Mouse (Mus musculus) lung, postnatal 0 days (tissue): ENCODE data around the gene Ankrd34c. TPM values are rescaled to one million over a fixed set of nuclear protein-coding genes. Genes with fewer than 3 reads are reported as not detected.

Experiments
- ATAC-seq: fragments of 200-750 bp; cut with Nextera tagmentation; 2 replicates; pipeline ENCODE4 v1.8.0; 2017; ENCODE audit warnings: moderate library complexity
- DNase-seq: peaks from one replicate; pipeline ENCODE4 v3.0.0-alpha.2; 2016; ENCODE audit warnings: low spot score
- H3K27ac ChIP-seq: fragments of 300-500 bp; sonication (generic); 2 replicates; pipeline ENCODE4 v1.5.1; 2014; ENCODE audit warnings: antibody characterized with exemption, mild to moderate bottlenecking, low read length, mixed read lengths
- H3K27me3 ChIP-seq: fragments of 300-500 bp; sonication (generic); replicated peaks from 2 replicates; pipeline ENCODE4 v1.6.1; 2014; ENCODE audit warnings: low read length, mixed read lengths; ENCODE audit not compliant: insufficient read depth
- H3K36me3 ChIP-seq: fragments of 300-500 bp; sonication (generic); 2 replicates; pipeline ENCODE4 v1.6.1; 2014; ENCODE audit warnings: low read length, mixed read lengths; ENCODE audit not compliant: insufficient read depth
- H3K4me1 ChIP-seq: fragments of 300-500 bp; sonication (generic); 2 replicates; pipeline ENCODE4 v1.6.1; 2014; ENCODE audit warnings: antibody characterized with exemption, low read depth, low read length, mixed read lengths; ENCODE audit not compliant: insufficient read depth
- H3K4me2 ChIP-seq: fragments of 300-500 bp; sonication (generic); replicated peaks from 2 replicates; pipeline ENCODE4 v1.6.1; 2014; ENCODE audit warnings: low read depth, mild to moderate bottlenecking, low read length, moderate library complexity, mixed read lengths
- H3K4me3 ChIP-seq: fragments of 300-500 bp; sonication (generic); 2 replicates; pipeline ENCODE4 v1.5.1; 2014; ENCODE audit warnings: low read depth, low read length
- H3K9ac ChIP-seq: fragments of 300-500 bp; sonication (generic); replicated peaks from 2 replicates; pipeline ENCODE4 v1.6.1; 2014; ENCODE audit warnings: low read depth, mild to moderate bottlenecking
- H3K9me3 ChIP-seq: fragments of 300-500 bp; sonication (generic); 2 replicates; pipeline ENCODE4 v1.6.1; 2016; ENCODE audit warnings: low read length, mixed read lengths
- CTCF ChIP-seq: IDR thresholded peaks from 2 replicates; pipeline ENCODE4 v1.5.1; 2016; ENCODE audit warnings: antibody characterized with exemption, mild to moderate bottlenecking
- EP300 ChIP-seq: IDR thresholded peaks from 2 replicates; pipeline ENCODE4 v1.6.1; 2016; ENCODE audit warnings: antibody characterized with exemption, mild to moderate bottlenecking, control low read depth
- WGBS: fragments of 180-500 bp; shearing (Covaris S2); extraction: QIAGEN DNeasy Blood & Tissue Kit; methylation state at CpG from one replicate; pipeline ENCODE4 v1.1.7; 2014; 5-methylcytosine and 5-hydroxymethylcytosine counted together
- polyA plus RNA-seq: library from polyadenylated mRNA; unstranded; fragments of >200 nt; fragmentation: Nextera tagmentation; extraction: Ambion mirVana; gene quantifications from 2 replicates; pipeline ENCODE4 v1.2.1, GENCODE M21; 2015

Ankrd34c gene
- polyA plus RNA-seq, result not detected in 2 replicates

DNA sequence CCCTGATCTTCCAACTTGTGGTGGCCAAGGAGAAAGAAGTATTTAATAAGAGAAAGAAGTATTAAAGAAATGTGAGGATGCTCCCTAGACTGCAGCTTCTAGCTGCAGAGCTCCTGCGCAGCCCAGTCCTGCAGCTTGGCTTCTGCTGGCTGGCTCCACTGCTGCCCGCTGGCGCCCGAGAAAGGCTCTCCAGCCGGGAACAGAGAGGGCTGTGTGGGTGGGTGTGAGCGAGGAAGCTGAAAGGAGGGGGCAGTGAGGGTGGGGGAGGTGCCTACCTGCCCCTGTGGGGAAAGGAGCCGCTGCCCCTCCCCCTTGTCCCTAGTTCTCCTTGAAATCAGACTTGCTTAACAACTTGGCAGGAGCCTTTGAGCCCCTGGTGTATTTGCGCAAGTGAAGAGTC, at the start of gene Ankrd34c:
Ankrd34c (minus strand) TSS at position 181 of the 400 bp plus-strand sequence.
- TF ChIP-seq EP300 (no peak), CTCF (no peak)
- H3K27me3 ChIP-seq, result no peaks in the 10 kb centered on the region
- H3K4me2 ChIP-seq, result no peak within 1 kb of the TSS
- H3K9ac ChIP-seq, result no peak within 1 kb of the TSS
- H3K27ac ChIP-seq, result no peak within 1 kb of the TSS
- no peaks in the 10 kb centered on the region for H3K36me3 ChIP-seq
- H3K4me1 ChIP-seq, result no peaks in the 10 kb centered on the region
- DNase-seq, result no peak
- H3K9me3 ChIP-seq, result no peaks in the 10 kb centered on the region
- ATAC-seq, result no peak
- 3% methylated on average over 8 of the region's 8 CpGs for WGBS
- no peak within 1 kb of the TSS for H3K4me3 ChIP-seq

GRCm38 (mm10) chr9:89787532-89787931, 49.3 kb upstream of the Ankrd34c start:
- 60% methylated on average over 4 of the region's 4 CpGs for WGBS
- Histone ChIP-seq H3K4me1 (no peaks in the 10 kb centered on the region), H3K27ac (no peak overlapping the region), H3K36me3 (no peaks in the 10 kb centered on the region), H3K27me3 (no peaks in the 10 kb centered on the region), H3K9me3 (no peaks in the 10 kb centered on the region), H3K9ac (no peak overlapping the region), H3K4me3 (no peak overlapping the region), H3K4me2 (no peak overlapping the region)
- no peak for TF ChIP-seq CTCF
- no peak for TF ChIP-seq EP300
- ATAC-seq, result no peak
- no peak for DNase-seq

GRCm38 (mm10) chr9:89781395-89781927, 43.2 kb upstream of the Ankrd34c start:
- H3K4me2 ChIP-seq, result no peak overlapping the region
- TF ChIP-seq EP300 (no peak), CTCF (no peak)
- no peak overlapping the region for H3K4me3 ChIP-seq
- no peak for ATAC-seq
- no peaks in the 10 kb centered on the region for H3K36me3 ChIP-seq
- DNase-seq, result no peak
- no peaks in the 10 kb centered on the region for H3K27me3 ChIP-seq
- H3K9ac ChIP-seq, result no peak overlapping the region
- H3K4me1 ChIP-seq, result no peaks in the 10 kb centered on the region
- no peak overlapping the region for H3K27ac ChIP-seq
- H3K9me3 ChIP-seq, result no peaks in the 10 kb centered on the region

GRCm38 (mm10) chr9:89779237-89779636, 41.0 kb upstream of the Ankrd34c start:
- Histone ChIP-seq H3K4me1 (no peaks in the 10 kb centered on the region), H3K27ac (no peak overlapping the region), H3K4me3 (no peak overlapping the region), H3K4me2 (no peak overlapping the region), H3K9ac (no peak overlapping the region), H3K9me3 (no peaks in the 10 kb centered on the region), H3K27me3 (no peaks in the 10 kb centered on the region), H3K36me3 (no peaks in the 10 kb centered on the region)
- DNase-seq (no peak), ATAC-seq (no peak)
- 95% methylated on average over 1 of the region's 1 CpGs for WGBS
- TF ChIP-seq CTCF (no peak), EP300 (no peak)

DNA sequence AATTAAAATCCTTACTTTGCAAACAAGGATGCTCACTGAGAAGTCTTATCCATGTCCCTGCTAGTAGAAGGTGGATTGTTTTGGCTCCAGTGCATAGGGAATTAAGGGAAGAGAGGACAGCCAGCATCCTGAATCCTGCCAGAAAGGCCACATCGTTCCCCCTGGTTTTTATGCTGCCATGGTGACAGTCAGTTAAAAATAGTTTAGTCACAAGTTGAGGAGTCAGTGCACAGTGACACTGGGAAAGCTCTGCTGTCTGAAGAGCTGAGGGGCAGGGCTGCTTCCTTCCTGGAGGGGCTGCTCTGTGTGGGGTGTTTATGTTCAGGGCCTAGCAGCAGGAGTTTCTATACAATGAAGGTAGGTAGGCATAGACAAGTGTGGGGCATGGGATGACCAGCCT, 32.9 kb upstream of the Ankrd34c start:
- Histone ChIP-seq H3K4me1 (no peaks in the 10 kb centered on the region), H3K27me3 (no peaks in the 10 kb centered on the region), H3K9ac (no peak overlapping the region), H3K9me3 (no peaks in the 10 kb centered on the region), H3K27ac (no peak overlapping the region), H3K36me3 (no peaks in the 10 kb centered on the region), H3K4me3 (no peak overlapping the region), H3K4me2 (no peak overlapping the region)
- TF ChIP-seq EP300 (no peak), CTCF (no peak)
- ATAC-seq (no peak), DNase-seq (no peak)
- 28% methylated on average over 1 of the region's 1 CpGs for WGBS

- Histone ChIP-seq H3K4me1 (no peaks in the 10 kb centered on the region), H3K4me2 (no peak overlapping the region), H3K9me3 (no peaks in the 10 kb centered on the region), H3K9ac (no peak overlapping the region), H3K36me3 (no peaks in the 10 kb centered on the region), H3K4me3 (no peak overlapping the region), H3K27ac (no peak overlapping the region), H3K27me3 (no peaks in the 10 kb centered on the region)
- 42% methylated on average over 1 of the region's 1 CpGs for WGBS
- TF ChIP-seq CTCF (no peak), EP300 (no peak)
- DNase-seq (no peak), ATAC-seq (no peak)
Measured at GRCm38 (mm10) chr9:89762017-89762416, 23.7 kb upstream of the Ankrd34c start.

- no peak for ATAC-seq
Measured at GRCm38 (mm10) chr9:89758569-89758968, 20.3 kb upstream of the Ankrd34c start.

More at GRCm38 (mm10) chr9:89758569-89758968, 20.3 kb upstream of the Ankrd34c start:
- H3K27me3 ChIP-seq, result no peaks in the 10 kb centered on the region
- TF ChIP-seq EP300, result no peak
- no peak for TF ChIP-seq CTCF
- no peak overlapping the region for H3K9ac ChIP-seq
- no peak overlapping the region for H3K4me2 ChIP-seq
- H3K36me3 ChIP-seq, result no peaks in the 10 kb centered on the region
- H3K27ac ChIP-seq, result no peak overlapping the region
- 78% methylated on average over 1 of the region's 1 CpGs for WGBS
- H3K4me3 ChIP-seq, result no peak overlapping the region
- DNase-seq, result no peak
- no peaks in the 10 kb centered on the region for H3K4me1 ChIP-seq
- no peaks in the 10 kb centered on the region for H3K9me3 ChIP-seq
